Mouse (Mus musculus): ENCODE measurements around the gene Mlx. TPM values are rescaled to one million over a fixed set of nuclear protein-coding genes. Genes with fewer than 3 reads are reported as not detected.

The Mlx gene
- 71.1 and 81.2 TPM in 2 replicates for polyA plus RNA-seq (2015; fragmentation: Nextera tagmentation; extraction: Ambion mirVana)

GRCm38 (mm10) chr11:101086756-101087681 lies at the start of gene Mlx:
Mlx (plus strand) TSS chr11:101087277.
- Histone ChIP-seq H3K9me3 (replicated peaks) (no peaks in the 10 kb centered on the region), H3K27ac (peak within 1 kb of the TSS; percentile 84), H3K4me2 (peak within 1 kb of the TSS; percentile 81), H3K36me3 (ENCODE audit: poor library complexity, severe bottlenecking) (peaks cover 51% of the 10 kb centered on the region), H3K27me3 (no peaks in the 10 kb centered on the region), H3K4me3 (peak within 1 kb of the TSS; percentile 84), H3K4me1 (peaks cover 42% of the 10 kb centered on the region), H3K9ac (peak within 1 kb of the TSS; percentile 93)
- WGBS: 1% methylated on average over 52 of the region's 52 CpGs
- peak; percentile 85 for ATAC-seq

GRCm38 (mm10) chr11:101037795-101038194 lies 49.3 kb upstream of the Mlx start:
- no peaks in the 10 kb centered on the region for H3K4me1 ChIP-seq
- H3K4me2 ChIP-seq: no peak overlapping the region
- no peak overlapping the region for H3K27ac ChIP-seq
- no peaks in the 10 kb centered on the region for H3K9me3 ChIP-seq (replicated peaks)
- no peaks in the 10 kb centered on the region for H3K27me3 ChIP-seq
- WGBS: 84% methylated on average over 10 of the region's 10 CpGs
- peaks cover 94% of the 10 kb centered on the region for H3K36me3 ChIP-seq (ENCODE audit: poor library complexity, severe bottlenecking)
- H3K4me3 ChIP-seq: no peak overlapping the region
- no peak for ATAC-seq
- no peak overlapping the region for H3K9ac ChIP-seq

GRCm38 (mm10) chr11:101045826-101046225 lies 41.3 kb upstream of the Mlx start:
- Histone ChIP-seq H3K9ac (no peak overlapping the region), H3K4me3 (no peak overlapping the region), H3K27me3 (no peaks in the 10 kb centered on the region), H3K4me1 (no peaks in the 10 kb centered on the region), H3K4me2 (no peak overlapping the region), H3K27ac (no peak overlapping the region), H3K9me3 (replicated peaks) (no peaks in the 10 kb centered on the region), H3K36me3 (ENCODE audit: poor library complexity, severe bottlenecking) (peaks cover 99% of the 10 kb centered on the region)
- 93% methylated on average over 4 of the region's 4 CpGs for WGBS
- ATAC-seq: no peak

- no peak overlapping the region for H3K9ac ChIP-seq
- H3K9me3 ChIP-seq (replicated peaks): no peaks in the 10 kb centered on the region
- peaks cover 100% of the 10 kb centered on the region for H3K36me3 ChIP-seq (ENCODE audit: poor library complexity, severe bottlenecking)
- H3K4me3 ChIP-seq: no peak overlapping the region
- no peak for ATAC-seq
- no peak overlapping the region for H3K27ac ChIP-seq
- H3K4me2 ChIP-seq: no peak overlapping the region
- no peaks in the 10 kb centered on the region for H3K27me3 ChIP-seq
- H3K4me1 ChIP-seq: no peaks in the 10 kb centered on the region
- 78% methylated on average over 9 of the region's 9 CpGs for WGBS
Observed at GRCm38 (mm10) chr11:101046440-101046839, 40.6 kb upstream of the Mlx start.

GRCm38 (mm10) chr11:101047502-101047901 lies 39.6 kb upstream of the Mlx start:
- H3K36me3 ChIP-seq (ENCODE audit: poor library complexity, severe bottlenecking): peaks cover 100% of the 10 kb centered on the region
- H3K4me3 ChIP-seq: no peak overlapping the region
- WGBS: 83% methylated on average over 3 of the region's 3 CpGs
- no peaks in the 10 kb centered on the region for H3K9me3 ChIP-seq (replicated peaks)
- no peak for ATAC-seq
- no peak overlapping the region for H3K27ac ChIP-seq
- no peaks in the 10 kb centered on the region for H3K4me1 ChIP-seq
- no peaks in the 10 kb centered on the region for H3K27me3 ChIP-seq
- no peak overlapping the region for H3K4me2 ChIP-seq
- H3K9ac ChIP-seq: no peak overlapping the region

GRCm38 (mm10) chr11:101050359-101050758 lies 36.7 kb upstream of the Mlx start:
- 88% methylated on average over 9 of the region's 9 CpGs for WGBS
- Histone ChIP-seq H3K36me3 (ENCODE audit: poor library complexity, severe bottlenecking) (peaks cover 98% of the 10 kb centered on the region), H3K4me2 (no peak overlapping the region), H3K4me3 (no peak overlapping the region), H3K9ac (no peak overlapping the region), H3K27me3 (no peaks in the 10 kb centered on the region), H3K4me1 (no peaks in the 10 kb centered on the region), H3K27ac (no peak overlapping the region), H3K9me3 (replicated peaks) (no peaks in the 10 kb centered on the region)
- ATAC-seq: no peak

- ATAC-seq: no peak; the same call in 1 of the 2 replicates
- H3K9me3 ChIP-seq (replicated peaks): no peaks in the 10 kb centered on the region
- WGBS: 85% methylated on average over 6 of the region's 6 CpGs
- H3K4me2 ChIP-seq: no peak overlapping the region
- no peak overlapping the region for H3K27ac ChIP-seq
- H3K4me1 ChIP-seq: no peaks in the 10 kb centered on the region
- no peak overlapping the region for H3K9ac ChIP-seq
- H3K4me3 ChIP-seq: no peak overlapping the region
- H3K36me3 ChIP-seq (ENCODE audit: poor library complexity, severe bottlenecking): peaks cover 98% of the 10 kb centered on the region
- H3K27me3 ChIP-seq: no peaks in the 10 kb centered on the region
Observed at GRCm38 (mm10) chr11:101051051-101051493, 36.0 kb upstream of the Mlx start.

GRCm38 (mm10) chr11:101051617-101052016 lies 35.5 kb upstream of the Mlx start:
- H3K9me3 ChIP-seq (replicated peaks): no peaks in the 10 kb centered on the region
- no peaks in the 10 kb centered on the region for H3K27me3 ChIP-seq
- no peak overlapping the region for H3K4me3 ChIP-seq
- no peak overlapping the region for H3K9ac ChIP-seq
- no peak overlapping the region for H3K4me2 ChIP-seq
- no peaks in the 10 kb centered on the region for H3K4me1 ChIP-seq
- 90% methylated on average over 8 of the region's 8 CpGs for WGBS
- H3K27ac ChIP-seq: no peak overlapping the region
- ATAC-seq: no peak
- H3K36me3 ChIP-seq (ENCODE audit: poor library complexity, severe bottlenecking): peaks cover 97% of the 10 kb centered on the region

- Histone ChIP-seq H3K36me3 (ENCODE audit: poor library complexity, severe bottlenecking) (peaks cover 96% of the 10 kb centered on the region), H3K27me3 (no peaks in the 10 kb centered on the region), H3K9me3 (replicated peaks) (no peaks in the 10 kb centered on the region), H3K9ac (no peak overlapping the region), H3K4me3 (no peak overlapping the region), H3K4me1 (no peaks in the 10 kb centered on the region), H3K4me2 (no peak overlapping the region), H3K27ac (no peak overlapping the region)
- ATAC-seq: no peak
- WGBS: 94% methylated on average over 10 of the region's 10 CpGs
Observed at GRCm38 (mm10) chr11:101052751-101053473, 34.2 kb upstream of the Mlx start.

- Histone ChIP-seq H3K4me3 (no peak overlapping the region), H3K4me1 (no peaks in the 10 kb centered on the region), H3K27ac (no peak overlapping the region), H3K9me3 (replicated peaks) (no peaks in the 10 kb centered on the region), H3K27me3 (no peaks in the 10 kb centered on the region), H3K36me3 (ENCODE audit: poor library complexity, severe bottlenecking) (peaks cover 94% of the 10 kb centered on the region), H3K9ac (no peak overlapping the region), H3K4me2 (no peak overlapping the region)
- 100% methylated on average over 1 of the region's 1 CpGs for WGBS
- ATAC-seq: no peak
Observed at GRCm38 (mm10) chr11:101053974-101054373, 33.1 kb upstream of the Mlx start.

GRCm38 (mm10) chr11:101055418-101055817 lies 31.7 kb upstream of the Mlx start:
- 83% methylated on average over 14 of the region's 14 CpGs for WGBS
- Histone ChIP-seq H3K36me3 (ENCODE audit: poor library complexity, severe bottlenecking) (peaks cover 91% of the 10 kb centered on the region), H3K4me1 (no peaks in the 10 kb centered on the region), H3K27ac (no peak overlapping the region), H3K4me3 (no peak overlapping the region), H3K27me3 (no peaks in the 10 kb centered on the region), H3K4me2 (no peak overlapping the region), H3K9ac (no peak overlapping the region), H3K9me3 (replicated peaks) (no peaks in the 10 kb centered on the region)
- ATAC-seq: no peak

GRCm38 (mm10) chr11:101056885-101057284 lies 30.2 kb upstream of the Mlx start:
- Histone ChIP-seq H3K4me1 (no peaks in the 10 kb centered on the region), H3K27me3 (no peaks in the 10 kb centered on the region), H3K4me3 (no peak overlapping the region), H3K36me3 (ENCODE audit: poor library complexity, severe bottlenecking) (peaks cover 90% of the 10 kb centered on the region), H3K9me3 (replicated peaks) (no peaks in the 10 kb centered on the region), H3K27ac (0 out of 2 replicates have a peak overlapping the region, but pooled peaks have one; percentile 19), H3K9ac (no peak overlapping the region), H3K4me2 (no peak overlapping the region)
- 63% methylated on average over 8 of the region's 8 CpGs for WGBS
- ATAC-seq: no peak

All from forebrain, embryonic 13.5 days (tissue).